Mouse (Mus musculus) stomach, postnatal 0 days (tissue): Measurements from ENCODE around the gene Cdk5rap2. TPM values are rescaled to one million over a fixed set of nuclear protein-coding genes. Genes with fewer than 3 reads are reported as not detected.

Experiments
- ATAC-seq: fragments of 200-750 bp; cut with Nextera tagmentation; 2 replicates; pipeline ENCODE4 v1.8.0; 2017; ENCODE audit not compliant: low FRiP score, low TSS enrichment
- DNase-seq: peaks from one replicate; pipeline ENCODE4 v3.0.0-alpha.2; 2016; ENCODE audit warnings: low spot score
- H3K27ac ChIP-seq: fragments of 300-500 bp; sonication (generic); replicated peaks from 2 replicates; pipeline ENCODE4 v1.5.1; 2014; ENCODE audit warnings: mild to moderate bottlenecking, control low read depth
- H3K27me3 ChIP-seq: fragments of 300-500 bp; sonication (generic); 2 replicates; pipeline ENCODE4 v1.6.1; 2014; ENCODE audit warnings: low read length; ENCODE audit not compliant: control insufficient read depth, insufficient read depth
- H3K36me3 ChIP-seq: fragments of 300-500 bp; sonication (generic); 2 replicates; pipeline ENCODE4 v1.6.1; 2014; ENCODE audit warnings: low read length, mixed read lengths; ENCODE audit not compliant: control insufficient read depth, insufficient read depth
- H3K4me1 ChIP-seq: fragments of 300-500 bp; sonication (generic); replicated peaks from 2 replicates; pipeline ENCODE4 v1.6.1; 2014; ENCODE audit warnings: antibody characterized with exemption; ENCODE audit not compliant: control insufficient read depth, insufficient read depth
- H3K4me2 ChIP-seq: fragments of 300-500 bp; sonication (generic); replicated peaks from 2 replicates; pipeline ENCODE4 v1.6.1; 2014; ENCODE audit warnings: low read depth, mild to moderate bottlenecking, control low read depth, moderate library complexity
- H3K4me3 ChIP-seq: fragments of 300-500 bp; sonication (generic); 2 replicates; pipeline ENCODE4 v1.5.1; 2014; ENCODE audit warnings: low read depth, low read length, control low read depth
- H3K9ac ChIP-seq: fragments of 300-500 bp; sonication (generic); 2 replicates; pipeline ENCODE4 v1.6.1; 2014; ENCODE audit warnings: mild to moderate bottlenecking, low read length, control low read depth, mixed read lengths
- H3K9me3 ChIP-seq: fragments of 300-500 bp; sonication (generic); 2 replicates; pipeline ENCODE4 v1.6.1; 2016; ENCODE audit warnings: low read length; ENCODE audit not compliant: control insufficient read depth
- CTCF ChIP-seq: IDR thresholded peaks from 2 replicates; pipeline ENCODE4 v1.5.1; 2016; ENCODE audit warnings: antibody characterized with exemption, low read depth, mild to moderate bottlenecking, moderate library complexity
- EP300 ChIP-seq: optimal IDR thresholded peaks from 2 replicates; pipeline ENCODE3; 2016; ENCODE audit warnings: antibody characterized with exemption
- WGBS: fragments of 180-500 bp; shearing (Covaris S2); extraction: QIAGEN DNeasy Blood & Tissue Kit; methylation state at CpG from one replicate; pipeline ENCODE4 v1.1.7; 2014; 5-methylcytosine and 5-hydroxymethylcytosine counted together
- polyA plus RNA-seq: library from polyadenylated mRNA; unstranded; fragments of >200 nt; fragmentation: Nextera tagmentation; extraction: Ambion mirVana; gene quantifications from 2 replicates; pipeline ENCODE4 v1.2.1, GENCODE M21; 2015

Cdk5rap2 gene
- polyA plus RNA-seq, 1 experiment from 2014 or later: 5.1 TPM

DNA sequence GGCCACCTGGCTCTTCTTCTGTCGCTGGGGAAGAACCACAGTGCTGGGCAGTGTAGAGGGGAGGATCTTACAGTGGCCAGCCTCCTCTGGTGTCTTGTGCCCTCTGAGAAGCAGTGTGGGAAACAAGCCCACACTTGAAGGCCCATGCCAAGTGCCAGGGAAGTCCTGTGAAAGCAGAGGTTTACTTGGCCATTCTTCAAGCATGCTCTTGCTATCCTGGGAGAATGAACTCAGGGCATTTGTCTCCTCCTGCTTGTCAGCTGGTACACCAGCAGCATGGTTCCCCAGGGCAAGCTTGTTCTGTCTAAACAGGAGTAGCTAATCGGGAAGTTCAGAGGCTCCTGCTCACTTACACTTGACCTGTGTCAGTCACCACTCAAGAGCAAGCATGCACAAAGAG, 185.7 kb downstream of the Cdk5rap2 start:
- H3K27ac ChIP-seq: no peak overlapping the region
- no peak overlapping the region for H3K9ac ChIP-seq
- 76% methylated on average over 2 of the region's 2 CpGs for WGBS

DNA sequence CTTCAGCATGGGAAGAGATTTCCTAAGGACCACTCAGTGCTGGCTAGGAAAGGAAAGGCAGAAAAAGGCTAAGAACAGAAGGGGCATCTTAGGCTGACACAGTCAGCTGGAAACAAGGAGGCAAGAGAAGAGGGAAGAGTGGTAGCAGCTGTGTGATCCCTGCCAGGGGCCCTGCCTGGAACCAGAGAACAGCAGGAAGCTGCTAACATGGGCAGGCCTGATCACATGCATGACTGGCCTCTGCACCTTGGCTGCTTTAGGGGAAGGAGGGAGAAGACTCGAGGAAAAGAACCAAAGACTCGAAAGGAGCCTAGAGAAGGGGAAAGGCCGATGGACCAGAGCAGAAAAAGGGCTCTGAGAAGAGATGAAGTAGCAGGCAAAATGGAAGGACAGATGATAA, 188.4 kb downstream of the Cdk5rap2 start:
- H3K9me3 ChIP-seq: no peaks in the 10 kb centered on the region
- no peaks in the 10 kb centered on the region for H3K27me3 ChIP-seq
- DNase-seq: no peak
- H3K36me3 ChIP-seq: peaks cover 9% of the 10 kb centered on the region; the same call in 1 of the 2 replicates
- WGBS: 46% methylated on average over 3 of the region's 3 CpGs
- no peak overlapping the region for H3K4me3 ChIP-seq
- no peak for ATAC-seq
- no peak overlapping the region for H3K27ac ChIP-seq
- TF ChIP-seq CTCF (no peak), EP300 (no peak)
- H3K4me1 ChIP-seq: no peaks in the 10 kb centered on the region
- no peak overlapping the region for H3K9ac ChIP-seq
- H3K4me2 ChIP-seq: no peak overlapping the region

More for the DNA sequence above, 185.7 kb downstream of the Cdk5rap2 start:
- Histone ChIP-seq H3K4me2 (no peak overlapping the region), H3K27me3 (no peaks in the 10 kb centered on the region), H3K9me3 (no peaks in the 10 kb centered on the region), H3K4me3 (no peak overlapping the region), H3K4me1 (no peaks in the 10 kb centered on the region), H3K36me3 (peaks cover 9% of the 10 kb centered on the region; the same call in 1 of the 2 replicates)
- DNase-seq: no peak
- no peak for TF ChIP-seq EP300
- TF ChIP-seq CTCF: no peak
- ATAC-seq: no peak

DNA sequence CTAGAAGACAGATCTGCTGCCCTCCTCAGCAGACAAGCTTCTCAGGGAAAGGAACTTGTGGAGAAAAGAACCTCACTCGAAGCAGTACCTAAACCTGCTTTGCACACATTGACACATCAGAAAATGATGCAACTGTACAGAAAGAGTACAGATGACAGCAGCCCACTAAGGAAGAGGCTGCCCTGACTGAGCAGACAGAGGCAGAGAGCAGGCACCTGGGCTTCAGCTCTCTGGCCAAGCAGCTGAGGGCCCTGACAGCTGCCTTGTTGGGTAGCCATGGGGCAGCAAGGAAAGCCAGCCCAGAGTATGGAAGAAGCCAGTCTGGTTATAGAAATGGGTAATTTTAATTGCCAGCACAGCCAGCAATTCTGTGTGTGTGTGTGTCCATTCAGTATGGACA, 188.9 kb downstream of the Cdk5rap2 start:
- DNase-seq (no peak), ATAC-seq (no peak)
- no peaks in the 10 kb centered on the region for H3K27me3 ChIP-seq
- H3K4me2 ChIP-seq: no peak overlapping the region
- H3K4me1 ChIP-seq: no peaks in the 10 kb centered on the region
- WGBS: 86% methylated on average over 1 of the region's 1 CpGs
- H3K4me3 ChIP-seq: no peak overlapping the region
- TF ChIP-seq EP300 (no peak), CTCF (no peak)
- no peak overlapping the region for H3K27ac ChIP-seq
- H3K9me3 ChIP-seq: no peaks in the 10 kb centered on the region
- no peak overlapping the region for H3K9ac ChIP-seq
- peaks cover 9% of the 10 kb centered on the region; the same call in 1 of the 2 replicates for H3K36me3 ChIP-seq

DNA sequence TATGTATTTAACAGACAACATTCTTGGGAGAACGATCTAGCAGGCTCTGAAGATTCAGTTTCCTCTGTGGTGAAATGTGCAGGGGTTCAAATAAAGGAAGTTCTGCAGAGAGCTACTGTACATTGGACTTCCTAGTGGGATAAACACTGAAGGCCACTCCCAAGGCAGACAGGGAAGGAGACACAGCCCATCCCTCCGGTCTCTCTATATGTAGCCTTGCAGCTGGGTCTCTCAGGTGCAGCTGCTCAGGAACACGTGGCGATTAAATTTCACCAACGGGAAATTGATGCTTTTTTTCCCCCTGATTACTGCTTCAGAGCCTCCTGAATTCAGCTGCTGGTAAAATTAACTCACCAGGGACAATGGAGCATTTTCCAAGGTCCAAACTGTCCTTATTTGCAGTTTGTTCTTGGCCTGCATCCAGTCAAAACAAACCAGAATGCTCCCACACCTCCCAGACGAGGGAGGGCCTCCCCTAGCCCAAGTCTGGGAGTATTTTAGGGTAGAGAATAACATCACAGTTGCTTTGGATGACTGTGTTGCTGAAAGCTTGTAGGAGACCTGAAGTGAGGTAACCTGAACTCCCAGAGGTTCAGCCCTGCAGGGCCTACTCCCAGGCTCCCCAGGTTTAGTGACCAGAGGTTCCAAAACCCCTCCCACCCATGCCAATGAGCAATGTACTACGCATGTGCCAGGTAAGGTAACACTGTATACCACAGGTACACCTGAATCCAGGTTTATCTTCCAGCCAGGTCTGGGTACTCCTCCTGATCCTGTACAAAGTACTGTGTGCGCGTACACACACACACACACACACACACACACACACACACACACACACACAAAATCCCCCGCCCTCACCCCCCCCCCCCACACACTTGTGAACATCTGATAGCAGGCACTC, 189.7 kb downstream of the Cdk5rap2 start:
- Histone ChIP-seq H3K36me3 (peaks cover 9% of the 10 kb centered on the region; the same call in 1 of the 2 replicates), H3K27me3 (no peaks in the 10 kb centered on the region), H3K9ac (no peak overlapping the region), H3K4me2 (no peak overlapping the region), H3K4me3 (no peak overlapping the region), H3K27ac (no peak overlapping the region), H3K4me1 (no peaks in the 10 kb centered on the region), H3K9me3 (no peaks in the 10 kb centered on the region)
- ATAC-seq (peak; percentile 12; the same call in 1 of the 2 replicates), DNase-seq (no peak)
- TF ChIP-seq EP300 (no peak), CTCF (no peak)
- 63% methylated on average over 10 of the region's 10 CpGs for WGBS

DNA sequence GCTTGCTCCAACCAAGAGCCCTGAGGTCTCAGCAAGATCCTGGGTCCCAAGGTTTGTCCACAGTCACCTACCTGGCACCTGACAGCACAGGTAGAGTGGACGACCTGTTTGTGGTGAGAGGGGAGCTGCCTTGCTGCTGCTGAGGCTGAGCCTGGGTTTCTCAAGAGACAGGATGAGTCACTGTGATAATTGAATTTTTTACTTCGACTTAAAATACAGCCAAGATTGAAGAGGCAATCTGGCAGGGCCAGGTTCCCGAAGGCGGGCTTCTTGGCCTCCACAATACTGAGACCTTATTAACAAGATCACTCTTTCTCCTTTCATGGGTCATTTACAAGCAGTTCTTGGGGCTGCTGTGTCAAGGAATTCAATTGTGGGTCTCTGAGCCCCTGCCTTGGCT, 190.5 kb downstream of the Cdk5rap2 start:
- no peak for DNase-seq
- no peak for ATAC-seq
- Histone ChIP-seq H3K9ac (no peak overlapping the region), H3K27ac (no peak overlapping the region), H3K4me1 (no peaks in the 10 kb centered on the region), H3K4me3 (no peak overlapping the region), H3K4me2 (no peak overlapping the region), H3K9me3 (no peaks in the 10 kb centered on the region), H3K27me3 (no peaks in the 10 kb centered on the region), H3K36me3 (peaks cover 9% of the 10 kb centered on the region; the same call in 1 of the 2 replicates)
- TF ChIP-seq EP300 (no peak), CTCF (no peak)
- WGBS: 67% methylated on average over 4 of the region's 4 CpGs

DNA sequence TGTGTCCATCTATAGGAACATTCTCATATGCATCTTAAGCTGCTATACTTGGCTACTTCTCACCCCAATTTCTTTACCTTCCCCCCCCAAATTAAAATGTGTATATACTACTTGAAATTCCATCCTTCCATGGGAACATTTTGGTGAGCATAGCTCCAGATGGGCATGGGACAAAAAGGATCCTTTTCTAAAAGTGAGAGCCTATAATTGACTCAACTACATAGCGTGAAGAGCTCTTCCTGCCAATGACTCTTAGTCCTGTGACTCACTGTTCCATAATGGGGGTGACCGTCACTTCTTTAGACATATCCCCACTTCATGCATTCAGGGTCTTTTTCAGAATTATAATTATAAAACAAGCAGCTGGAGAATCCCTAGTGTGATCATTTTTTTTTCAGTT, 224.3 kb downstream of the Cdk5rap2 start:
- no peaks in the 10 kb centered on the region for H3K36me3 ChIP-seq

More for the DNA sequence above, 224.3 kb downstream of the Cdk5rap2 start:
- no peak for DNase-seq
- Histone ChIP-seq H3K27me3 (no peaks in the 10 kb centered on the region), H3K9ac (no peak overlapping the region), H3K9me3 (no peaks in the 10 kb centered on the region), H3K27ac (no peak overlapping the region), H3K4me3 (no peak overlapping the region), H3K4me2 (no peak overlapping the region), H3K4me1 (no peaks in the 10 kb centered on the region)
- WGBS: 90% methylated on average over 2 of the region's 2 CpGs
- ATAC-seq: no peak
- TF ChIP-seq EP300: no peak
- TF ChIP-seq CTCF: no peak

Other genes starting within 250 kb of the Cdk5rap2 start
- 6.3 and 6.7 TPM in 2 replicates for gene Megf9, start 124.6 kb upstream of the Cdk5rap2 start, polyA plus RNA-seq